Mouse (Mus musculus) fat pad, adult 2 months (tissue): ENCODE results near the gene Naa60.

Experiments used
- DNase-seq: peaks from one replicate; pipeline ENCODE4 v3.0.0-alpha.2; 2011; ENCODE audit warnings: low read depth, low spot score; ENCODE audit errors: extremely low read depth

Naa60 gene

DNA sequence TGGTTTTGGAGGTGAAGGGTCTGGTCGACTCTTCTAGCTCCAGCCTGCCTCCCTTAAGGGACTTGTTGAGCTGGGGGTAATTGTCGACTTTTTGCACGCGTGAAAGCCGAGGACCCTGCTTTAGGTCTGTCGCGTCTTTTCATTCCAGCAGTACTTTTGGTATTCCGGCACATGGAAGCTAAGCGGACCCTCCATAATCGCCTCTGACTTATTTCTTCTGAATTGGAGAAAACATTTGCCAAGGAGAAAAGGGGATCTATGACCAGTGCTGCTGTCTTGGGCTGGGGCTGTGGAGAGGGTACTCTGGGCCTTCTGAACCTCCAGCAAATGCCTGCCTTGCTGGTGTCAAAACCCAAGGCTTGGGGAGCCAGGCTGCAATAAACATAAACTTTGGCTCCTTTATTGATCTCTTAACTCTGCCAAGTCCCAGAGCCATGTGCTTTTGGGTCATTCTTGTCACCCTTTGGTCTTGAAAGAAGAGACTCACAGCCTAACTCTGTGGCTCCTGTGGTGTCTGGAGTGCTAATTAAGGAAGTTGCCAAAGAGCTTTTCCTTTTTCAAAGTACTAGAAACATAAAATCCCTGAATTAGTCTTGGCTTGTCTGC is 13.0 kb downstream of the Naa60 start:
- DNase-seq: no peak

DNA sequence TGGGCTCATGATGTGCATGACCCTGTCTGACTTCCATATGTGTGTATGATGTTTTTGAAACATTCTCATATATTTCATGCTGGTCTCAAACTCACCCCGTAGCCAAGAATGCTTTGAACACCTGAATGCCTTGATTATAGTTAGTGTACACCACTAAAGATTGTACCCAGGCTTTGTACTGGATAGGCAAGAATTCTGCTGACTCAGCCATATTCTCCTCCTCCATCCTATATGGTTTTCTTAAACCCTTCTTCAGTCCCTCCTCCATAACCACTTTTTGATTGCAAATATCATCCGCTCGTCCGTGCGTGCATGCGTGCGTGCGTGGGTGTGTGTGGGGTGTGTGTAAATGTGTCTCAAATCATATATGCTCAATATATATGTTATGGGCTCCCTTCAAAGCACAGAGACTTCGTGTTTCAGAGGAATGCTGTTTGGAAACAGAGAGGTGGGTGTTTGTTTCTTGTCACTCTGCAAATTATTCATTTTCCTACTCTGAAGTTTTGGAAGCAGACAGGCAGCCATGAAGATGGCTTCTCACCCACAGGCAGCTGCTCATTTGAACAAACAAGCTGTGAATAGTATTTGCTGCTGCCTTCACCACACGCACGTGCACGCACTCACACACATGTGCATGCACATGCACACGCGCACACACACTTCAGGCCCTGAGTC is 19.6 kb downstream of the Naa60 start:
- DNase-seq: no peak

DNA sequence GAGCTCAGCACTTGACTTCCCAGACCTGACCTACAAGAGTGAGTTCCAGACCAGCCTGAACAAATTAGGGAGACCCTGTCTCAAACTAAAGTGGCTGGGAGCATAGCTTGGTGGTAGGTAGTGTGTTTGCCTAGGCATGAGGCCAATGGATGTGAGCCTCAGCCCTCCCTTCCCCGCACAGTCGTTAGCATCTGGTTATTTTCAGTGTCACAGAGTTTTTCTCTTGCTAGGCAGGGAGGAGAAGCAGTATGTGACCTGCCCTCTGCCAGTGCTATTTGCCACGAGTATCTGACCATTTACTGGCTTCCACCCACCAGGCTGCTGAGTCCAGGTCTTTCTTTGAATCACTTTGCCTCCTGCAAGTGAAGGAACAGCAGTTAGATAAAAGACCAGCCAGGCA is 21.6 kb downstream of the Naa60 start:
- no peak for DNase-seq

DNA sequence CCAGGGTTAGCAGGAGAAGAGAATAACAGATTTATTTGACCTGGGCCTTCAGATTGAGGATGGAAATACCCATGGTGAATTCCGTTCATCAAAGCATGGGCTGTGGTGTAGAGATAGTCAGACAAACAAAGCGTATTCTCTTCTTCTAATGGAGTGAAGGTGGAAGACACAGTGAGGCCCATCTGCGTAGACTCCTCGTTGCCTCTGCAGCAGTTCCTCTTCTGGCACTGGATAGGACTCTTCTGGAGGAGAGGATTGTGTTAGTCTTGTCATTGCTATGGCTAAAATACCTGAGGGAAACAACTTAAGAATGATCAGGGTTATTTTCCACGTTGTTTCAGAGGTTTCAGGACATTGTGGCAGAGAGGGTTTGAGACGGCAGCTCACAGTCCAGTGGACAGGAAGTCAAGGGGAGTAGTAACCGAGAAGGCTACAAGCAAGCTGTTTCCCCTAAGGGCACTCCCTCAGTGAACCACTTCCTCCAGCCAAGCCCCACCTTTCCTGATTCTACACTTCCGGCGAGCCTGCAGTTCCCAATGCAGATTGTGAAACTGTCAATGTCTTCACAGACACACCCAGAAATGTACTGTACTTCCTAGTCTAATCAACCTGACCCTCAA is 23.1 kb downstream of the Naa60 start:
- DNase-seq: no peak

DNA sequence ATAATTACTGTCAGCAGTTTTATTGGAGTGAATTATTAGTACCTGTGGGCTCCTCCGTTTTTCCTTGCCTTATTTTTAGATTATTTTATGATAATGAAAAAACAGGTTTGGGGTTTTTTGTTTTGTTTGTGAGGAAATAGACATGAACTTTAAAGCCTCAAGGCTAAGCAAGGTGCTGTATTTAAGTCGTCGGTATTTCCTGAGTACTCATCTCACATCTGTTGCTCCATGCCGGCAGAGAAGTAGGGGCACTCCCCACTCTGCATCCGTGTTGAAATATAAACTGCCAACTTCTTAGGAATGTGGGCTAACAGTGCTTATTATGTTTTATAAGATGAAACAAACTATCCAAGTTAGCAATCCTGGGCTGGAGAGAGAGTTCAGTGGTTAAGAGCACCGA is 23.9 kb downstream of the Naa60 start:
- no peak for DNase-seq

DNA sequence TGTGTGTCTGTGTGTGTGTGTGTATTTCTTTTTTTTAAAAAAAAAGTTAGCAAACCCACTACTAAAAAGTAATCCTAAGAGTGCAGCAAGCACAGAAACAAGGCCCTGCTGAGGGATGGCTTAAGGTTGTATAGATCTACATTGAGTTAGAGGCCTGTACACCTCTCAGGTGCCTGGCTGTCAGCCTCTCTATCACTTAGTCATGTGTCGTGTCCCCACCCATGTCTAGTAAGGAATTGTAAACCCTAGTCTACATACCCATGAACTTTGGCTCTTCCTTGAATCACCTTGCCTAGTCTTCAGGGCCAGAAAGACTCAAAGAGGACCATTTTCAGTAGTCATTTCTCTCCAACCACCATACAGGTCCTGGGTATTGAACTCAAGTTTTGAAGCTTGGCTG is 24.4 kb downstream of the Naa60 start:
- no peak for DNase-seq

DNA sequence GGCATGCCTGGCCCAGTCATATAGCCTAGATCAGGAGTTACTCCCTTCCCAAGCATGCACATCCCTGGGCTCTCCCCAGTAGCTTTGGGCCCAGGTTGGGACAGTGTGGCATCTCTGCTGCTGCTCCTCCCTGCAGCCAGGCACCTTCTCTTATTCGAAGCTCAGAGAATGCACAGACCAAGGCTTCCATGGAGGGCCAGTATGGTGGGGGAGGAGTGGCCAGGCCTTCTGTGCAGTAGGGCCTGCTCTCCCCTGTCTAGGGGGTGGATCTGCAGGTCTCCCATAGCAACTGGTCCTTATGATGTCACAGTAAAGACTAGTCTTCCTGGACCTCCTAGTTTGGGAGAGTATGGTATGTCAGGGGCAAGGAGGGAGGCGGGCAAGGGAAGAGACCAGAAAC is 35.3 kb downstream of the Naa60 start:
- DNase-seq: no peak

DNA sequence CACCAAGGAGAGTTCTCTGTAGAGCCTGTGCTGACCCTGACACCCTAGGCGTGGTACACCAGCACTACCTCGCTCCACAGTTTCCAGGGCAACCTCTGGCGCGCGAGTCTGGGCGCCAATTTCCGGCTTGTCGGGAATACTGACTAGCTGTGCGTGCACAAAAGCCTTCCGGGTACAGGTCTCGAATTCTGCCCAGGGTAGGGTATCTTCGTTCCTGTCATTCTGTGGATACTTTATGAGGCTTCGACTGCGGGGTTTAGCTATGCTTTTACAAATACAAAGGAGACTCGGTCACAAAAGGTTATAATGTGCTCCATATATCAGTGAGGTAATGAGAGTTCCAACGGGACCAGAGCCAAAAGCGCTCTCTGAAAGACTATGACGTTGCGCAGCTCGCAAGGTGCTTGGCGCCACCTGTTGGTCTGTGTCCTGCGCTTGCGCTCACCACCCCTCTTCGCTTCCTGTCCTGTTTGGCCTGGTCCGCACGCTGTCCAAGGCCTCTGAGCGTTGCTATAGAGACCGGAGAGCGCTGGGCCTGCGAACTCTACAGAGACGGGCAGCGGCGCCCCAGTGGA is 36.4 kb downstream of the Naa60 start, which contains the start of the genes 1700037C18Rik and Cluap1:
Gene 1700037C18Rik, minus strand, starts transcription at position 153 of the 575 bp plus-strand sequence.
Gene Cluap1, plus strand, starts transcription at position 265 of the 575 bp plus-strand sequence.
- peak; percentile 45 for DNase-seq

DNA sequence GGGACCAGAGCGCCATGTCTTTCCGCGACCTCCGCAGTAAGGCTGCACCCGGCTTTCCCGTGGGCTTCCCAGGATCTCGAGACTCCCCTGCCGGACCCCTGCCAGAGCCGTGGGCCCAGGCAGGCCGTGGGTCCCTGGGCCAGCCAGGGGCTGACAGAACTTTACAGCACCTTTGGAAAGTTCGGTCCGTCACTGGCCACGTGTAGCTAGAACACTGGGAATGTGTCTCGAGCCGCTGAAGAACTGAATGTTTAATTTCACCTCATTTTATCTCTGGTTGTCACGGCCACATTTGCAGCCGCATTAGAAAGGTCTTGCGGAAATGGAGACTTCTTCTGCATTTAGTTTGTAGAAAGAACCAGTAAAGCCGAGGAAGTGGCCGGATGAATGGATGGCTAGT is 36.9 kb downstream of the Naa60 start:
- DNase-seq: no peak

DNA sequence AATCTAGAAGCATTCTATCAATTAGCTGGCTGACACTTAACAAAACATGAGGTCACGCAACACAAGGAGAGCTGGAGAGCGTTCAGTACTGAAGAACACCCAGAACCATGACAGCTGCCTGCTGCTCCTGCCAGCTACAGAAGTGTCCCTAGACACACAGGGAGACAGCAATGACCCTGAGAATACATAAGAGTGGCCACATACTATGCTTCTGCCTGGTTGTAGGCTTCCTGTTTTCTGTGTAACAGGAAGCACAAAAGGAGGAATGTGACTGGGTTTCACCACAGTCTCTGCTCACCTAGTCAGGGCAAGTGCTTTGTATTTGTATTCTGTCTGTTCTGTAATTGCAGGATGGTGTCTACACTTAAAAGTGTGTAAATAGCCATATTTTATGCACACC is 48.6 kb downstream of the Naa60 start:
- DNase-seq: no peak

DNA sequence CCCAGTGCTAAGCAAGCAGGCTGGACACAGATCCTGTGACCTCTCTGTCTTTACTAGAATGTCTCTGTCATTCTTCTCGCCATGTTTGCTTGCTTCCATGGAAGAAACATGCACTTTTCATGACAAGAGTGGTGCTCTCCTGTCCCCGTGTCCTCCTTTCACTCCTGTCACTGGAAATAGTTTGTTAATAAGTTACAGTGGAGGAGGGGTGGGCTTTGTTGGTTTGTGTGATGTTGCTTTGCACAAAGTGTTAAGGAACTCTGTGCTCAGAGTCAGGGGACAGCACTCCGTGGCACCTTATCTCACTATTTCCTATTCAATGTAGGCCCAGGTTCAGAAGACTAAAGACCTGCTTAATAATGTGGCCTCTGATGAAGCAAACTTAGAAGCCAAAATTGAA is 51.3 kb downstream of the Naa60 start:
- no peak for DNase-seq

DNA sequence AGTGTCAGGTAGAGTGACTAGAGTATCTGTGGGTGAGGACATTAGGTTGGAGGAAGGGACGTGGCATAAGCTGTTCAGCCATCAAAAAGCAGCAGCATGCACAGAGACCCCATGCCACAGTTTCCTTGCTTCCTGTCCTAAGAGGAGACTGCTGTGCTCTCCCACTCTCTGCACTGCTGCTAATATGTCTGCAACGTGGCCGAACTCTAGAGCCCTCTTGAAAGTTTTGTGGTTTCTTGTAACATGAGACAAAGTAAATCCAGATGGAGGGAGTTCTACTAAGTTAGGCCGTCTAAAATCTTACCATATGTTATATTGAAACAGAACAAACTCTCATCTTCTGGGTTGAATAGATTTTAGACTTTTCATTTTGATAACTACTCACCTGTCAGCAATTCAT is 51.8 kb downstream of the Naa60 start:
- no peak for DNase-seq

DNA sequence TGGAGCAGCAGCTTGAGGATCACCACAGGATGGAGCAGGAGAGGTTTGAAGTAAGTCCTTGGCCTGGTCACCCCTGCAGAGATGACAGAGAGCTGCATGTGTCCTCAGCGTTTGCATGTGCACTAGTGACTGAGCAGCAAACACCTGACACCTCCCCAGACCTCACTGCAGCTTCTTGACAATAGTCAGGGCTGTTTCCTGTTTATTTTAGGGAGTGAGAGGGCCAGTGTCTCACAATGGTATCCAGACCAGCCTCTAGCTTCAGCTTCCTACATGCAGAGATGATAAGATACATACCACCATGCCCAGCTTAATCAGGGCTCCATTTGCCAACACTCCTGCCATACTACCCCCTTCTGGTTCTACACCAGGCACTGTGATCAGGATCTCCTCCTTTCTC is 56.4 kb downstream of the Naa60 start:
- no peak for DNase-seq

DNA sequence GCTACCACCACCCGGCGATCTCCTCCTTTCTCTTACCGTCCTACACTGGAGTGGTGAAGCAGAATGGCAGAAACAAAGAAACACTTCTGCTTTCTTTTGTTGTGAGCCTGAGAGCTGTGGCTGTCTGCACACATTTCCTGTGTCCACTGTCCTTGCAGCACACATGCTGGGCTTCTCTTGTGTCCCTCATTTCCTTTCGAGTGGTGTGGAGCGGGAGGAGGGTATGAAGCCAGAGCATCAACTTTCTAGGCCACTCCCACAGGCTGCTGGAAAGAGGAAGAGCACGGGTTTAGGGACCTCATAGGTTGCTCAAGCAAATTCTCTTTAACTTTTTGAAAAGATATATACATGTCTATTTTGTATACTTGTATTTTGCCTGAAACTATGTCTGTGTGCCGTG is 57.0 kb downstream of the Naa60 start:
- DNase-seq: no peak

DNA sequence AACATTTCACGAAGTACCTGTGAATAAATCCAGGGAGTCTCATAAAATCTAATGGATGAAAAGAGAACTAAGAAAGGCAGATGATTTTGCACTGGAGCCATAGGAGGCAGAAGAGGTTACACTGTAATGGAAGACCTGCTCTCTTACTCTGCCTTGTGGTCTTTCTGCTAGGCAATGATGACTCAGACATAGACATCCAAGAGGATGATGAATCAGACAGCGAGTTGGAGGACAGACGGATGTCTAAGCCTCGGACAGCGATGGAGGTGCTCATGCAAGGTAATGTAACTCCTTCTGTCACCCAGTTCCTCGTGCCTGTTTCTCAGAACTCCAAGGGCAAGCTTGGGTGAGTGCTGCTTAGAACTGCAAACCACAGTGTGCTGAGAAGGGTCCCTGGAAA is 61.4 kb downstream of the Naa60 start:
- no peak for DNase-seq

DNA sequence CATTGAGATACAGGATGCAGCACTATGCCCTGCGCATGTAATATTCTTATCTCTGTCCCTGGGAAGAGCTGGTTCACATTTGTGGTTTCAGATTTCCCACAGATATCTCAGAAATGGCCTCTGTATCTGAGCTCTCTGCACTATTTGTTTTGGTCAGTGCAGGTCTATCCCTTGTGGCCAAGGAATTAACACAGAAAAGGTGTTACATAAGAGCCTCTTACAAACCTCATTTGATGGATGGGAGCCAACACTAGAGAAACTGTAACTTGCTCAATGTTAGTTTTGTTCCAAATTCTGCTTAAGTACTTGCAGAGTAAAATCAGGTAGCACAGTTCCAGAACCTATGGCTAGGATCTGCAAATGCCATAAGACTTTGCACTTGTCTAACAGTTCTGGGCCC is 61.9 kb downstream of the Naa60 start:
- peak; percentile 74 for DNase-seq

DNA sequence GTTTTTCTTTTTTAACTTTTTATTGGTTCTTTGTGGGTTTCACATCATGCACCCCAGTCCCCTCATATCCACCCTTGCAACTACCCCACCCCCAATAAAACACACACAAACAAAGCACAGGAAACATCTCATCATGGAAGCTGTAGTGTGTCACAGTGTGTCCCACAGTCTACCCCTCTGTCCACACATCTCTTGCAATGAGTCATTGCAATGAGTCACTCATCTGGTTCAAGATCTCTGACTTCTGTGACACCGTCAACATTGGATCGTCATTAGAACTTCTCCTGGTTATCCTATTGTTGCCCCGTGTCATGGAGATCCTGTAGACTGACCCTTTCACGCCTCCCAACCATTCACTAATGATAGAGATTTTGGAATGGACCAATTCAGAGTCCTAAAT is 62.5 kb downstream of the Naa60 start:
- no peak for DNase-seq

DNA sequence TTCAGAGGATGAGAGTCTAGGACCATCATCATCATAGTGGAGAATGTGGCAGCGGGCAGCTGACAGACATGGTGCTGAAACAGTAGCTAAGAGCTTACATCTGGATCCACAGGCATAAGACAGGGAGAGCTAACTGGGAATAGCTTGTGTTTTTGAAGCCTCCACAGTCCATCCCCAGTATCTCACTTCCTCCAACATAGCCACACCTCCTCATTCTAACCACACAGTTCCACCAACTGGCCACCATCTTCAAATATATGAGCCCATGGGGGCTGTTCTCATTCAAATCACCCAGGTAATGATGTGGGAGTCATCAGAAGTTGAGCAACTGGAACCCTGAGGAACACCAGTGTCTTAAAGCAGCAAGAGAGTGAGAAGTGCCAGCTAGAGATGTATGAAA is 79.0 kb downstream of the Naa60 start:
- no peak for DNase-seq
